Mouse (Mus musculus) thymus, adult 2 months (tissue): Measurements from ENCODE around the gene Nup210l. TPM values are rescaled to one million over a fixed set of nuclear protein-coding genes. Genes with fewer than 3 reads are reported as not detected.

Experiments
- DNase-seq: peaks from one replicate; pipeline ENCODE4 v3.0.0; 2021
- H3K27ac ChIP-seq: fragments of 200-500 bp; 2 replicates; pipeline ENCODE4 v1.5.1; 2012; ENCODE audit warnings: low read length, control low read depth; ENCODE audit not compliant: control insufficient read depth, insufficient read depth
- H3K27me3 ChIP-seq: fragments of 200-500 bp; 2 replicates; pipeline ENCODE4 v1.6.1; 2012; ENCODE audit warnings: mild to moderate bottlenecking, low read length, moderate library complexity, mixed read lengths; ENCODE audit not compliant: control insufficient read depth, insufficient read depth
- H3K36me3 ChIP-seq: fragments of 200-500 bp; 2 replicates; pipeline ENCODE4 v1.6.1; 2012; ENCODE audit warnings: mild to moderate bottlenecking, low read length, moderate library complexity; ENCODE audit not compliant: control insufficient read depth, insufficient read depth
- H3K4me1 ChIP-seq: fragments of 200-500 bp; replicated peaks from 2 replicates; pipeline ENCODE4 v1.6.1; 2012; ENCODE audit warnings: low read length; ENCODE audit not compliant: control insufficient read depth, insufficient read depth
- H3K4me3 ChIP-seq: fragments of 200-500 bp; 2 replicates; pipeline ENCODE4 v1.5.1; 2012; ENCODE audit warnings: mild to moderate bottlenecking, low read length, control low read depth, moderate library complexity; ENCODE audit not compliant: control insufficient read depth, insufficient read depth
- CTCF ChIP-seq: fragments of 200-500 bp; IDR thresholded peaks from 2 replicates; pipeline ENCODE4 v1.5.1; 2012; ENCODE audit warnings: mild to moderate bottlenecking, control low read depth, low read length, moderate library complexity, borderline replicate concordance; ENCODE audit not compliant: control insufficient read depth, poor library complexity, insufficient read depth; ENCODE audit errors: extremely low read depth
- POLR2A ChIP-seq: fragments of 200-500 bp; IDR thresholded peaks from 2 replicates; pipeline ENCODE4 v1.6.1; 2012; ENCODE audit warnings: mild to moderate bottlenecking, low read length, control low read depth, moderate library complexity; ENCODE audit not compliant: control insufficient read depth, poor library complexity, insufficient read depth; ENCODE audit errors: extremely low read depth
- WGBS: fragments of 180-500 bp; shearing (Covaris S2); methylation state at CpG from one replicate; pipeline ENCODE4 v1.1.7; 2018; 5-methylcytosine and 5-hydroxymethylcytosine counted together
- polyA plus RNA-seq: library from polyadenylated mRNA; depleted of rRNA; stranded (reverse); fragments of >200 nt; gene quantifications from 2 replicates; pipeline ENCODE4 v1.2.3, GENCODE M21; 2012; rRNA removed

Nup210l gene
- 1.5 and 1.6 TPM in 2 replicates for polyA plus RNA-seq

DNA sequence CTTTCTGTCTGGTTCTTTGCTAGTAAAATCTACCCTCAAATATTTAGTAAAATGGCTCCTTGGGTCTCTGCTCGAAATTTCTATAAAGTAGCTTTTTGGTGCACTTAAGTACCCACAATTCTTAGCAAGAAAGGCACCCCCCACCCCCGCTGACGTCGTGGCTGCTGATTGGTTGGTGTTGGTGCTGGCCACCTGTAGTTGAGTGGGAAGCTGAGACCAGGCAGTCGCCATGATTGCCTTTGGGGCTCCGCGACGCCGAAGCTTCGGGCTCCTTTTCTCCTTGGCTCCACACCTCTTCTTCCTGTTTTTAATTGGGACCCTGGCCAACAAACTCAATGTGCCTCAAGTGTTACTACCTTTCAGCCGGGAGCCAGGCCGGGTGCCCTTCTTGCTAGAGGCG is at the start of gene Nup210l:
Nup210l (plus strand) TSS at position 195 of the 400 bp plus-strand sequence.
- DNase-seq: no peak
- H3K4me3 ChIP-seq: no peak within 1 kb of the TSS
- TF ChIP-seq CTCF: no peak
- H3K27me3 ChIP-seq: no peaks in the 10 kb centered on the region
- peaks cover 16% of the 10 kb centered on the region for H3K36me3 ChIP-seq
- WGBS: 88% methylated on average over 13 of the region's 13 CpGs
- no peak within 1 kb of the TSS for H3K27ac ChIP-seq
- H3K4me1 ChIP-seq: no peaks in the 10 kb centered on the region

DNA sequence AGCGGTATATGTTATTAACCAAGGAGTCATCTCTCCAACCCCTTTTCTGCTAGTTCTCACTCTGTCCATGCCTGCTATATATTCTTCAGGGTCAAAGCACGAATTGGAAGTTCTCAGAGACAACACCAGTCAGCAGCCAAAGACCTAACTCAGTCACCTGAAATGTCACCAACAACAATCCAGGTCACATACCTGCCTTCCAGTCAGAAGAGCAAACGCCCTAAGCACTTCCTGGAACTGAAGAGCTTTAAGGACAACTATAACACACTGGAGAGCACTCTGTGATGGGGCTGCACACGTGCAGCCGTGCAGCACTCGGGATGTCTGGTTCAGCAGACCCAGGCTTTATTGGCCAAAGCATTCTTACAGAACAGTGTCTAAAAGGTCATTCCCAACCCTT is 42.4 kb upstream of the Nup210l start:
- no peaks in the 10 kb centered on the region for H3K27me3 ChIP-seq
- 95% methylated on average over 6 of the region's 6 CpGs for WGBS
- TF ChIP-seq CTCF (no peak), POLR2A (no peak)
- H3K4me3 ChIP-seq: no peak overlapping the region
- H3K4me1 ChIP-seq: no peaks in the 10 kb centered on the region
- no peak for DNase-seq
- H3K36me3 ChIP-seq: peaks cover 60% of the 10 kb centered on the region
- no peak overlapping the region for H3K27ac ChIP-seq

DNA sequence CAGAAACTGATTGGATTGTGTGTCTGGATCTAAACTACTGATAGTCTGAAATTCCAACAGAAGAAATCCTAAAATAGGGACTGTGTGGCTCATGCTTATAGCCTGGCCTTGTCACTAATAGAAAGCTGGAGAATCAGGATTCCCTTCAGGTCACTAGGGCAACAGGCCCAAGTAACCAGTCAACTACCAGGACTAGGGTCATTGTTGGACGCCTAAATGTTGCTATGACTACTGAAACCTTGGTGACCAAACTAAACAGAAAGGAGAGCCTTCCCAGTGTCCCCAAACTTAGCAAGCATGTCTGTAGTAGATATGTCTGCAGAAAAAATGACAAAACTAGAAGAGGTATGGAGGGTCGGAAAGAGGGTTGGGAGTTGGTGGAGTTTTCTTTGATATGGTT is 41.4 kb upstream of the Nup210l start:
- WGBS: 91% methylated on average over 2 of the region's 2 CpGs
- Histone ChIP-seq H3K27ac (no peak overlapping the region), H3K27me3 (no peaks in the 10 kb centered on the region), H3K36me3 (peaks cover 51% of the 10 kb centered on the region), H3K4me3 (no peak overlapping the region), H3K4me1 (no peaks in the 10 kb centered on the region)
- TF ChIP-seq POLR2A: no peak
- no peak for TF ChIP-seq CTCF
- DNase-seq: no peak

- no peak for DNase-seq
- 93% methylated on average over 3 of the region's 3 CpGs for WGBS
- TF ChIP-seq POLR2A: no peak
- TF ChIP-seq CTCF: no peak
- Histone ChIP-seq H3K27me3 (no peaks in the 10 kb centered on the region), H3K36me3 (peaks cover 42% of the 10 kb centered on the region), H3K4me3 (no peak overlapping the region), H3K4me1 (no peaks in the 10 kb centered on the region), H3K27ac (no peak overlapping the region)
Measured at GRCm38 (mm10) chr3:90064383-90064782, 39.5 kb upstream of the Nup210l start.

GRCm38 (mm10) chr3:90065553-90065952 is 38.4 kb upstream of the Nup210l start:
- no peak overlapping the region for H3K4me3 ChIP-seq
- TF ChIP-seq CTCF: no peak
- TF ChIP-seq POLR2A: no peak
- H3K27ac ChIP-seq: no peak overlapping the region
- H3K27me3 ChIP-seq: no peaks in the 10 kb centered on the region
- no peaks in the 10 kb centered on the region for H3K4me1 ChIP-seq
- 54% methylated on average over 3 of the region's 3 CpGs for WGBS
- peaks cover 33% of the 10 kb centered on the region for H3K36me3 ChIP-seq
- DNase-seq: peak; percentile 60

GRCm38 (mm10) chr3:90067851-90068250 is 36.1 kb upstream of the Nup210l start:
- Histone ChIP-seq H3K4me1 (no peaks in the 10 kb centered on the region), H3K36me3 (peaks cover 11% of the 10 kb centered on the region), H3K27me3 (no peaks in the 10 kb centered on the region), H3K27ac (no peak overlapping the region), H3K4me3 (no peak overlapping the region)
- TF ChIP-seq POLR2A: no peak
- no peak for TF ChIP-seq CTCF
- WGBS: 97% methylated on average over 4 of the region's 4 CpGs
- DNase-seq: no peak

GRCm38 (mm10) chr3:90069688-90070087 is 34.2 kb upstream of the Nup210l start:
- no peaks in the 10 kb centered on the region for H3K27me3 ChIP-seq
- TF ChIP-seq CTCF: no peak
- no peak for TF ChIP-seq POLR2A
- H3K4me1 ChIP-seq: no peaks in the 10 kb centered on the region
- no peak overlapping the region for H3K27ac ChIP-seq
- DNase-seq: no peak
- H3K36me3 ChIP-seq: peaks cover 4% of the 10 kb centered on the region; the same call in 1 of the 2 replicates
- H3K4me3 ChIP-seq: no peak overlapping the region
- WGBS: 75% methylated on average over 7 of the region's 7 CpGs
